Mouse (Mus musculus) C2C12 (cell line): ENCODE measurements around the gene Ppp1cc. TPM values are rescaled to one million over a fixed set of nuclear protein-coding genes. Genes with fewer than 3 reads are reported as not detected.

Source experiments
- H3K27me3 ChIP-seq: one replicate; pipeline ENCODE4 v1.6.1; 2011; ENCODE audit not compliant: control insufficient read depth, insufficient read depth, insufficient read length
- H3K36me3 ChIP-seq: one replicate; pipeline ENCODE4 v1.6.1; 2011; ENCODE audit not compliant: control insufficient read depth, insufficient read depth
- H3K4me3 ChIP-seq: one replicate; pipeline ENCODE4 v1.5.1; 2011; ENCODE audit warnings: mild to moderate bottlenecking, control low read depth; ENCODE audit not compliant: poor library complexity, insufficient read depth, severe bottlenecking
- H3K79me2 ChIP-seq: one replicate; pipeline ENCODE4 v1.6.1; 2011; ENCODE audit not compliant: control insufficient read depth, insufficient read depth
- H3K79me3 ChIP-seq: one replicate; pipeline ENCODE4 v1.6.1; 2011; ENCODE audit warnings: low read depth, control low read depth
- H3ac ChIP-seq: one replicate; pipeline ENCODE3; 2011; ENCODE audit warnings: low read depth; ENCODE audit not compliant: control insufficient read depth, insufficient read length
- CEBPB ChIP-seq: IDR thresholded peaks from one replicate; pipeline ENCODE4 v1.6.1; 2011; ENCODE audit warnings: low read depth, mild to moderate bottlenecking, control low read depth, moderate library complexity
- CTCF ChIP-seq: IDR thresholded peaks from one replicate; pipeline ENCODE4 v1.5.1; 2011; ENCODE audit not compliant: control insufficient read depth, insufficient read depth, insufficient read length
- FOSL1 ChIP-seq: IDR thresholded peaks from one replicate; pipeline ENCODE4 v1.8.0; 2011; ENCODE audit warnings: mild to moderate bottlenecking, low read length; ENCODE audit not compliant: poor library complexity, insufficient read depth, severe bottlenecking
- MAX ChIP-seq: IDR thresholded peaks from one replicate; pipeline ENCODE4 v1.6.1; 2011; ENCODE audit warnings: mild to moderate bottlenecking, control low read depth
- MYOD1 ChIP-seq: IDR thresholded peaks from one replicate; pipeline ENCODE4 v1.6.1; 2011; ENCODE audit warnings: low read depth; ENCODE audit not compliant: control insufficient read depth, insufficient read length
- MYOG ChIP-seq: IDR thresholded peaks from one replicate; pipeline ENCODE4 v1.6.1; 2011; ENCODE audit not compliant: control insufficient read depth, insufficient read length; ENCODE audit errors: extremely low read depth
- USF1 ChIP-seq: IDR thresholded peaks from one replicate; pipeline ENCODE4 v1.6.1; 2011; ENCODE audit warnings: low read depth, mild to moderate bottlenecking, control low read depth, moderate library complexity
- polyA plus RNA-seq: library from polyadenylated mRNA; unstranded; fragments of >200 nt; fragmentation: generic; extraction: Trizol; gene quantifications from one replicate; pipeline ENCODE4 v1.2.1, GENCODE M21; 2012; ENCODE audit warnings: missing spikeins

Gene Ppp1cc
- polyA plus RNA-seq, 1 experiment = 183 TPM

DNA sequence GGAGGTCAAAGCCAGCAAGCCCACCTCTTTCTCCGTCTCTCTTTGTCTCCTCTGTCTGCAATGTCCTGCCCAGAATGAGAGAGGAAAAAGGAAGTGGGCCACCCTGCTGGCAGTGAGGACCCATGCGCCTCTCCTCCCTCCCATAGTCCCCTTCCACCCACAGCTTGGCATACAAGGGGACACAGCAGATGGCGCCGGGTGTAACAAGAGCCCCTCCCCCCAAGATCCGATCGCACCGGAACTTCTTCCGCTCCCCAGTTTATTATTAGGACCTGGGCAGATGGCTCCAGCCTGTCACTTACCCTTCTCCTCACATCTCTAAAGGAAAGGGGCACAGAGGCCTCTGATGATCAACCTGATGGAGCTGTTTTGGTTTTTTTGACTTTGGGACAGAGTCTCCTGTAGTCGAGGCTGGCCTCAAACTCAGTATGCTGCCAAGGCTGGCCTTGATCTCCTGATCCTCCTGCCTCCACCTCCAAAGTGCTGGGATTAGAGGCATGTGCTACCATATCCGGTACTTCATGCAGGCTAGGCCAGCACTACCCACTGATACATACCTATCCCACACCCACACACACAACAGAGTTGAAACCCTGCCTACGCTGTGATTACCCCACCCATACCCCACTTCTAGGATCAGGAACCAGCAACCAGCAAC lies 27.6 kb upstream of the Ppp1cc start:
- no peak overlapping the region for H3K4me3 ChIP-seq
- H3ac ChIP-seq = no peak overlapping the region
- peaks cover 14% of the 10 kb centered on the region for H3K27me3 ChIP-seq
- no peaks in the 10 kb centered on the region for H3K79me2 ChIP-seq
- no peaks in the 10 kb centered on the region for H3K36me3 ChIP-seq
- no peak for TF ChIP-seq MAX
- TF ChIP-seq USF1 = no peak
- no peak for TF ChIP-seq FOSL1
- no peak for TF ChIP-seq CEBPB
- TF ChIP-seq MYOG = no peak
- no peak for TF ChIP-seq MYOD1
- no peak for TF ChIP-seq CTCF
- no peaks in the 10 kb centered on the region for H3K79me3 ChIP-seq

DNA sequence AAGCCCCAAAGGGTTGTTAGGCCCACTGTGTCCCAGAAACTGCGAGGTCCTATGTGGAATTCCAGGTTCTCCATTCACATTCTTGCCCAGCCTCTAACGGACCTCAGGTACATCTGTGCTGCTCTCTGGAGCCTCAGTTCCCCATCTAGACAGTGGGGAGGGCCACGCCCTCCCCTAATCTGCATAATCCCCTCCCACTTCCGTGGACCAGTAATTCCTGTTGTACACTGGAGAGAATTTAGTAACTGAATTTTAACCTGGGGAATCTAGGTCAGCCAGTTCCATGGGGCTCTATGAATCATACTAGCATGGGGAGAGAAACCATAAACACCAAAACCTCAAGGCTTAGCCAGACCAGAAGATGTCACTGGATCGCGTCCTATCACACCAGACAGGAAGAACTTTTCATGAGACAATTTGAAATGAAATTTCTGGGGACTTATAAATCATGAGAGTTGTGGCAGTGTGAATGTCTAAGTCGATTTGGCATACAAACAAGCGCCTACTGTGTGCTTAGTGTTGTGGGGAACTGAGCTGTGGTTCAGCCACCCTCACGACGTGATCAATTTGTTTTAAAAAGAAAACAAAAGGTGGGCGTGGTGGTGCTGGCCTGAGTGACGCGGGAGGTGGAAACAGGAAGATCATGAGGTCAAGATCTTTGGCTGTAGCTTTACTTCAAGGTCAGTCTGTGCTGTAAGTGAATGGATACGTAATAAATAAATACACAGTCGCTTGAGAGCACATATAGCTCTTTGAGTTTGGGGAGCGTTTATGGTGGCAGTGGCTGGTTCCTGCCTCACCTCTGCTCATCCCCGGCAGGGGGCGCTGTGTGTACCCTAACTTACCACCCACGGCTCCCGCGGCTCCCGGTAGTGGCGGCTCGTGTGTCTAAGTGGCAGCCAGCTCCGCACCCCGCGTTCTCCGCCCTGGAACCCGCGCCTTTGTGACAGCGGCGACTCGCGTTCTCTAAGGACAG lies 26.7 kb upstream of the Ppp1cc start:
- Histone ChIP-seq H3K4me3 (peak overlapping the region; percentile 11), H3K27me3 (peaks cover 12% of the 10 kb centered on the region), H3K79me3 (no peaks in the 10 kb centered on the region), H3K36me3 (no peaks in the 10 kb centered on the region), H3K79me2 (no peaks in the 10 kb centered on the region), H3ac (peak overlapping the region; percentile 38)
- TF ChIP-seq MAX (no peak), CTCF (peak; percentile 83)

DNA sequence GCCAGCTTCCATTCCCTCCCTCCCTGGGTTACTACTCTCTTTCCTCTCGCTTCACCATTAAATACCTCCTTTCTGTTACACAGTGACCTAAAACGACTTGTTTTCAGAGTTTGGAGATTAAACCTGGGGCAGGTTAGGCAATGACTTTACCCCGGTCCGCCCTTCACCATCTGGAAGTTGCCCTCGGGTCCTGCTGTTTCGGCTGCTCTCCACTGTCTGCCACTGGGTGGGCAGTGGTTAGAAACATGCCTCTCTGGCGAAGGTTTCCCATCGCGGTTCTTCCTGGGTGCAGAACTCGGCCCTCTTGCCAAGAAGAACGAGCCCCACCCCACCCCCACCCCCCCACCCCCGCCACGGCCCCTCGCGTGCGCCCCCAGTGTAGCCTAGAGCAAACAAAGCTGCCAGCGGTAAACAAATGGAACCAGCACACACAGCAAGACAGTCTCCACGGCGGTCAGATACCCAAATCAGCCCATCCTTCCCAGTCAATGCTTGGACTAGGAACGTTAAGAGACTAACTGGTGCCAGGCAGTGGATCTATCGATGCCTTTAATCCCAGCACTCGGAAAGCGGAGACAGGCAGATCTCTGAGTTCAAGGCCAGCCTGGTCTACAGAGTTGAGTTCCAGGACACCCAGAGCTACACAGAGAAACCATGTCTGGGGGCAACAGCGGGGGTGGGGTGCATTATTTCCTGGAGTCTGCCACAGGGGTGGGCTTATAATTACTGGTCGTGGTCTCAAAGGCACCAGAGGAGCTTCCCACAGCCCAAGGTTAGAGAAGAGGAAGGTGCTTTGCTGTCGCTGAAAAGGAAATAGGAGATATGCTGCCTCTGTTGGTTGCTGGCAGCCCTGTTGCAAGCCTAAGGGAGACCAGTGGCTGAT lies 25.7 kb upstream of the Ppp1cc start:
- Histone ChIP-seq H3K79me2 (no peaks in the 10 kb centered on the region), H3K79me3 (no peaks in the 10 kb centered on the region), H3K36me3 (no peaks in the 10 kb centered on the region), H3K4me3 (peak overlapping the region; percentile 11), H3ac (peak overlapping the region; percentile 38), H3K27me3 (peaks cover 4% of the 10 kb centered on the region)
- TF ChIP-seq MYOD1 = no peak
- no peak for TF ChIP-seq CTCF
- no peak for TF ChIP-seq USF1
- TF ChIP-seq MAX = no peak
- TF ChIP-seq MYOG = no peak
- TF ChIP-seq FOSL1 = no peak

DNA sequence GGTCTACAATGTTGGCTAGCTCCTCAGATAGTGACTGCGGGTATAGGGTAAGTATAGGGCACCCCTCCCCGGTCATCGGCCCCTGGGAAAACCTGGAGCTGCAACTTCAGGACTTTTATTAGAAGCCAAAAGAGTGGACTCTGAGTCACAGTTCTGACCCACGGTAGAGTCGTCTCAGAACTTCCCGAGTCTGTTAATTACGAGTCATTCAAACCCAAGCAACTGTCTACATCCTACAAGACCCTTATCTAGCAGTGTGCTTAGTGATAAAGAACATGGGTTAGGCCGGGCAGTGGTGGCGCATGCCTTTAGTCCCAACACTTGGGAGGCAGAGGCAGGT lies 25.1 kb upstream of the Ppp1cc start:
- Histone ChIP-seq H3ac (no peak overlapping the region), H3K36me3 (no peaks in the 10 kb centered on the region), H3K79me2 (no peaks in the 10 kb centered on the region), H3K27me3 (peaks cover 4% of the 10 kb centered on the region), H3K79me3 (no peaks in the 10 kb centered on the region), H3K4me3 (no peak overlapping the region)
- TF ChIP-seq CTCF = no peak
- no peak for TF ChIP-seq CEBPB
- no peak for TF ChIP-seq MYOD1
- TF ChIP-seq USF1 = no peak
- TF ChIP-seq MAX = no peak
- TF ChIP-seq FOSL1 = no peak
- no peak for TF ChIP-seq MYOG

DNA sequence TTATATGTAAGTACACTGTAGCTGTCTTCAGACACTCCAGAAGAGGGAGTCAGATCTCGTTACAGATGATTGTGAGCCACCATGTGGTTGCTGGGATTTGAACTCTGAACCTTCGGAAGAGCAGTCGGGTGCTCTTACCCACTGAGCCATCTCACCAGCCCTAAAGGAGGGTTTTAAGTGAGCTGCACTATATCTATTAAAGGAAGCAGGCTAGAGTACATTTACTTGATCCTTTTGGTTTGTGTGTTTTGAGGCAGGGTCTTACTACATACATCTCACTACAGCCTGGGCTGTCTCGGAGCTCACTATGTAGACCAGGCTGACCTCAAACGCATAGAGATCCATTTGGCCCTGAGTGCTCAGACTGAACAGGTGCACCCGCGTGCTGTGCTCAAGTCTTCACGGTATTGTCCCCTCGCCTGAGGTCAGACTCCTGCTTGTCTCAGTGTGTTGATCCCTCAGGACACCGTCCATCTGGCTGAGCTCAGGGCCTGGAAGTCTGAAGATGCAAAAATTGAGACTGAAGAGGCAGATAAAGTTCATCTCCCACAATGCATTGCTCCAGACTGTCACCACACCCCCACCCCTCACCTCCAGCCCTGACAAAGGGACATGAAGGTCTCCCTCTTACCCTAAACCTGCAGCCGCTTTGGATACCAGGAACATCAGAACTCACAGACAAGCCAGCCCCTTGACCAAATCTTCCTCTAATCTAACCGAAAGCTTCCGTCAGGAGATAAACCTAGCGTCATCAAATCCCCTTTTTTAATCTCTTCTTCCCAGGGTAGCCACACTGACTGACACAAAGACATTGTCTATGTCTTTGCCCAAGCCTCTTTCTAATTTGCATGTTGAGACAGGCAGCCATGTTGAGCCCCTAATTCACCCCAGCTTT lies 23.4 kb upstream of the Ppp1cc start:
- Histone ChIP-seq H3K36me3 (no peaks in the 10 kb centered on the region), H3K79me3 (no peaks in the 10 kb centered on the region), H3ac (no peak overlapping the region), H3K79me2 (no peaks in the 10 kb centered on the region), H3K4me3 (no peak overlapping the region), H3K27me3 (peaks cover 4% of the 10 kb centered on the region)
- TF ChIP-seq MYOD1 (no peak), CEBPB (no peak), MYOG (no peak), MAX (no peak), USF1 (no peak), CTCF (no peak), FOSL1 (no peak)
